ENCODE assay signal across 7 mouse cellular contexts in the genomic region with DNA sequence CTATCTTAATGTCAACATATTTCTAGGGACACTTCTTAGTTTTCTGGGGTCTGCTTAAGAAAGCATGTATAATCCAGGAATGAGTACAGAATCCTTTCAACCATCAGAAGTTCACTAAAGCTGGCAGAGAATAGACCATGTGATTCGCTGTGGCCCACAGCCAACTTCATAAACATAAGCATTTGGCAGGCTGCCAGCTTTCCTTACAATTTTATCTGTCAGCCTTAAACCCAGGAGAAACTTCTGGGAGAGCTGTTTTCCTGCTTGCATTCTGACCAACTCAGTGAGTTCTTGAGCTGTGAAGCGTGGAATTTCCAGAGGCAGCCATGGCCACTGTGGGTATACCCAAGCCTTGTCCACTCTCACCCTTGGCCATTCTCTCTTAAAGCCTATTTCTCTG.
DNase-seq lines count a peak whose midpoint lies in the region; ATAC-seq and TF ChIP-seq lines count a peak whose summit lies in the region.

No protein-coding gene starts in this region.

- H3K27me3 ChIP-seq in MEL (ENCODE audit: control insufficient read depth in 1 of 2, insufficient read depth in 2 of 2, low read length in 2 of 2) (no peaks in the 10 kb centered on the region; a peak in 1 of 4 replicates), Patski (no peaks in the 10 kb centered on the region)
- H3K27me3 ChIP-seq in heart, postnatal 0 days (ENCODE audit: control insufficient read depth, insufficient read depth, low read length), result no peaks in the 10 kb centered on the region
- H3K27me3 ChIP-seq in midbrain, embryonic 15.5 days (replicated peaks), result no peaks in the 10 kb centered on the region
- no peaks in the 10 kb centered on the region for H3K27me3 ChIP-seq in thymus, adult 2 months (ENCODE audit: control insufficient read depth, insufficient read depth, low read length)

- 7% methylated on average over 2 of the region's 2 CpGs for WGBS in heart, postnatal 0 days
- 60% methylated on average over 2 of the region's 2 CpGs for WGBS in midbrain, embryonic 15.5 days
- WGBS in thymus, adult 2 months, result 85% methylated on average over 2 of the region's 2 CpGs

- no peaks in the 10 kb centered on the region for H3K79me2 ChIP-seq in MEL (ENCODE audit: control insufficient read depth, insufficient read depth, low read length, poor library complexity)

- in situ Hi-C loops in Patski (cut with MboI; ENCODE audit: low pct_unique_long_range_greater_than_20kb), result no loop called here

- TF ChIP-seq RAD21 in MEL (IDR thresholded peaks at IDR 0.05; ENCODE audit: low read depth, low read length), result no peak

- no peak overlapping the region for H3K27ac ChIP-seq in MEL (ENCODE audit: control insufficient read depth, low read depth, low read length)
- peak overlapping the region; percentile 87 for H3K27ac ChIP-seq in heart, postnatal 0 days (ENCODE audit: low read depth)
- H3K27ac ChIP-seq in midbrain, embryonic 15.5 days, result peak overlapping the region; percentile 20; the same call in 1 of the 2 replicates
- H3K27ac ChIP-seq in thymus, adult 2 months (ENCODE audit: control insufficient read depth, insufficient read depth, low read length), result no peak overlapping the region

- no peak for TF ChIP-seq CTCF in MEL (IDR thresholded peaks at IDR 0.05 in 2 of 3, conservative IDR thresholded peaks at IDR 0.05 in 1 of 3; ENCODE audit: control insufficient read depth in 1 of 3, insufficient read depth in 1 of 3, low read depth in 2 of 3, low read length in 3 of 3, poor library complexity in 1 of 3, severe bottlenecking in 1 of 3)
- TF ChIP-seq CTCF in Patski (IDR thresholded peaks at IDR 0.05), result no peak
- no peak for TF ChIP-seq CTCF in heart, postnatal 0 days (IDR thresholded peaks at IDR 0.05; ENCODE audit: low read depth)
- no peak for TF ChIP-seq CTCF in thymus, adult 2 months (IDR thresholded peaks at IDR 0.05; ENCODE audit: borderline replicate concordance, control insufficient read depth, extremely low read depth, insufficient read depth, low read length, poor library complexity)

- DNase-seq in MEL (ENCODE audit: low read depth, low spot score), result peak; percentile 10
- DNase-seq in Patski (ENCODE audit: low read depth, low spot score), result peak; percentile 77
- DNase-seq in heart, postnatal 0 days (ENCODE audit: low spot score), result peak; percentile 82
- DNase-seq in layer of hippocampus, adult 9-11 months, result peak; percentile 13
- DNase-seq in thymus, adult 2 months, result no peak
- no peak for DNase-seq in gastrocnemius, adult 18-20 months (ENCODE audit: low spot score)

- H3K4me3 ChIP-seq in MEL (ENCODE audit: control insufficient read depth in 1 of 2, insufficient read depth in 1 of 2, low read depth in 2 of 2, low read length in 2 of 2), result no peak overlapping the region
- H3K4me3 ChIP-seq in heart, postnatal 0 days (ENCODE audit: low read depth, low read length), result no peak overlapping the region
- H3K4me3 ChIP-seq in midbrain, embryonic 15.5 days, result no peak overlapping the region
- no peak overlapping the region for H3K4me3 ChIP-seq in thymus, adult 2 months (ENCODE audit: control insufficient read depth, insufficient read depth, low read length)

- H3K9ac ChIP-seq in MEL (ENCODE audit: control insufficient read depth, low read depth, low read length, poor library complexity, severe bottlenecking), result no peak overlapping the region
- no peak overlapping the region for H3K9ac ChIP-seq in heart, postnatal 0 days (replicated peaks; ENCODE audit: low read depth, low read length)
- no peak overlapping the region for H3K9ac ChIP-seq in midbrain, embryonic 15.5 days

- no peak for TF ChIP-seq EP300 in MEL (IDR thresholded peaks at IDR 0.05; ENCODE audit: low read depth in 1 of 2, low read length in 2 of 2)
- TF ChIP-seq EP300 in heart, postnatal 0 days (IDR thresholded peaks at IDR 0.05; ENCODE audit: low read depth), result no peak

- no peak for TF ChIP-seq POLR2A in MEL (IDR thresholded peaks at IDR 0.05; ENCODE audit: control insufficient read depth in 1 of 2, insufficient read depth in 1 of 2, low read depth in 1 of 2, low read length in 2 of 2, poor library complexity in 1 of 2)
- no peak for TF ChIP-seq POLR2A in thymus, adult 2 months (IDR thresholded peaks at IDR 0.05; ENCODE audit: control insufficient read depth, extremely low read depth, insufficient read depth, low read length, poor library complexity)

- H3K9me3 ChIP-seq in MEL (replicated peaks; ENCODE audit: insufficient read depth, low read length), result no peaks in the 10 kb centered on the region
- H3K9me3 ChIP-seq in heart, postnatal 0 days (replicated peaks; ENCODE audit: control insufficient read depth, low read length), result no peaks in the 10 kb centered on the region
- H3K9me3 ChIP-seq in midbrain, embryonic 15.5 days, result no peaks in the 10 kb centered on the region

- H3K36me3 ChIP-seq in MEL (ENCODE audit: control insufficient read depth in 1 of 2, insufficient read depth in 2 of 2, low read length in 2 of 2), result no peaks in the 10 kb centered on the region
- no peaks in the 10 kb centered on the region for H3K36me3 ChIP-seq in heart, postnatal 0 days (replicated peaks; ENCODE audit: control insufficient read depth, insufficient read depth, low read length)
- no peaks in the 10 kb centered on the region for H3K36me3 ChIP-seq in midbrain, embryonic 15.5 days (replicated peaks)
- no peaks in the 10 kb centered on the region for H3K36me3 ChIP-seq in thymus, adult 2 months (ENCODE audit: control insufficient read depth, insufficient read depth, low read length)

- POLR2A ChIA-PET in Patski (lab: Charles Lee), result no interaction called here

- ATAC-seq in Patski, result peak; percentile 83
- ATAC-seq in heart, postnatal 0 days (ENCODE audit: insufficient read depth, low read depth), result peak; percentile 55
- peak; percentile 65 for ATAC-seq in midbrain, embryonic 15.5 days (replicated peaks)

- CTCF ChIA-PET in Patski (lab: Charles Lee), result interaction anchor here (1.7 to 2.2 kb wide), 2 partner anchors 12 to 41 kb away, joined by 7 to 8 read pairs; no protein-coding TSS in a partner anchor

- H3K4me2 ChIP-seq in heart, postnatal 0 days (ENCODE audit: low read depth, low read length), result peak overlapping the region; percentile 36; the same call in 1 of the 2 replicates
- no peak overlapping the region for H3K4me2 ChIP-seq in midbrain, embryonic 15.5 days

- H3K4me1 ChIP-seq in MEL (ENCODE audit: control insufficient read depth in 1 of 2, insufficient read depth in 2 of 2, low read length in 2 of 2), result no peaks in the 10 kb centered on the region
- peaks cover 18% of the 10 kb centered on the region for H3K4me1 ChIP-seq in heart, postnatal 0 days (ENCODE audit: control insufficient read depth, insufficient read depth)
- 0 out of 2 replicates have a peak, but pooled peaks cover 3% of the 10 kb centered on the region for H3K4me1 ChIP-seq in midbrain, embryonic 15.5 days
- H3K4me1 ChIP-seq in thymus, adult 2 months (replicated peaks; ENCODE audit: control insufficient read depth, insufficient read depth, low read length), result no peaks in the 10 kb centered on the region

TF ChIP-seq in MEL, 35 proteins besides CTCF, POLR2A, EP300 and RAD21:
- no peak for TF ChIP-seq ZKSCAN1 (IDR thresholded peaks at IDR 0.05; ENCODE audit: low read depth, low read length)
- no peak for TF ChIP-seq GABPA (IDR thresholded peaks at IDR 0.05; ENCODE audit: low read depth, low read length)
- no peak for TF ChIP-seq ETS1 (IDR thresholded peaks at IDR 0.05; ENCODE audit: low read depth, low read length)
- TF ChIP-seq TBP (IDR thresholded peaks at IDR 0.05; ENCODE audit: low read depth, low read length), result no peak
- TF ChIP-seq MAX (IDR thresholded peaks at IDR 0.05; ENCODE audit: low read length), result no peak
- no peak for TF ChIP-seq HCFC1 (IDR thresholded peaks at IDR 0.05; ENCODE audit: low read depth, low read length)
- TF ChIP-seq SIN3A (IDR thresholded peaks at IDR 0.05; ENCODE audit: low read length), result no peak
- no peak for TF ChIP-seq MAZ (IDR thresholded peaks at IDR 0.05; ENCODE audit: low read depth, low read length)

Comparison
In these comparisons a context has a peak if more than half of its experiments do, and no peak if none do; other contexts are left out.
1. DNase-seq: peak in MEL (single experiment), Patski (single experiment), heart, postnatal 0 days (single experiment) and layer of hippocampus, adult 9-11 months (single experiment); none in thymus, adult 2 months (single experiment) and gastrocnemius, adult 18-20 months (single experiment).
2. H3K27ac ChIP-seq: peak in heart, postnatal 0 days (single experiment) and midbrain, embryonic 15.5 days (single experiment); none in MEL (single experiment) and thymus, adult 2 months (single experiment).
3. Peak in every context shown above with its lines, with median percentiles within 50 percentile points of each other: ATAC-seq.